Mouse (Mus musculus): ENCODE measurements around the gene B4galt4. TPM values are rescaled to one million over a fixed set of nuclear protein-coding genes. Genes with fewer than 3 reads are reported as not detected.
"Not testable (repeated sequence)": the region's sequence is repeated elsewhere in the genome, so short reads cannot be mapped to it uniquely, and the experiment has no call there.

The B4galt4 gene
- polyA plus RNA-seq, 1 experiment from 2014 or later: 29.9 TPM

DNA sequence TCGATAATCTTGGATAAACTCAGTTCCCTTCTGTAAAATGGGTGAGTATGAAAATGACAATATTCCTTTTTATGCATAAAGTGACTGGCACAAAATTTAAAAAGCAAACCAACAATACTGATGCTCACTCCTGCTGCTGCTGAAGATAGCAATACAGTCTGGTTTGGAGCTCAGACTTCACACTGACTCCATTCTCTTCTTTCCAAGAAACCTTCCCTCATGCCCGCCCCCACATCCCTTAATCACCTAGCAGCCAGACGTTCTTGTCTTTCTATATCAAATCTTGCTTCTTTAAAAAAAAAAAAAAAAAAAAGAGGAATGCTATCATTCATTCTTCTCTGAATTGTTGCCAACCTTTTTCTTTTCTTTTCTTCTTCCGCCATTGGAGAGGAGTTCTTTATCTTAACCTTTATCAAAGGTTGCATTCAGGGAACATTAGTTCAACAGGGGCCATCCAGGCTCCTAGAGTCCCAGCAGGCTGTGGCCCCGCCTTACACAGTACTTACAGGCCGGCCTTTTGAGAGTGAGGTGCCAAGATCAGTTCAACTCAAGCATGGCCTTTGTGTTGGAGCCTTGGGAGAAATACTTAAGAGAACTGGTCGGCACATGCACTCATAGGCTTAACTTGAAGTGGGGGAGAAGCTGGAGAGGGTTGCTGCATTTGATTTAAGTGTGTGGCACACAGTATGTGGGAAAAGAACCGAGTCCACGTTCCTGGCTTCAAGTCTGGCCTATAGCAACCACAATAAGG is 36.4 kb upstream of the B4galt4 start:
- no peak overlapping the region for H3K4me3 ChIP-seq (ENCODE audit: low read depth, low read length)
- no peak overlapping the region for H3K9ac ChIP-seq (ENCODE audit: low read length)
- peaks cover 3% of the 10 kb centered on the region; the same call in 1 of the 2 replicates for H3K4me1 ChIP-seq (replicated peaks; ENCODE audit: control insufficient read depth, insufficient read depth, low read length)
- WGBS: 58% methylated on average over 9 of the region's 9 CpGs
- no peaks in the 10 kb centered on the region for H3K9me3 ChIP-seq (ENCODE audit: control insufficient read depth, low read length)
- no peaks in the 10 kb centered on the region for H3K27me3 ChIP-seq (ENCODE audit: control insufficient read depth, insufficient read depth, low read length)
- H3K27ac ChIP-seq (ENCODE audit: low read depth, low read length): no peak overlapping the region
- H3K36me3 ChIP-seq (ENCODE audit: control insufficient read depth, insufficient read depth, low read length): no peaks in the 10 kb centered on the region
- ATAC-seq (replicated peaks; ENCODE audit: low FRiP score) (no peak), DNase-seq (ENCODE audit: low spot score) (no peak)
- no peak overlapping the region for H3K4me2 ChIP-seq (ENCODE audit: low read depth, low read length, severe bottlenecking)

DNA sequence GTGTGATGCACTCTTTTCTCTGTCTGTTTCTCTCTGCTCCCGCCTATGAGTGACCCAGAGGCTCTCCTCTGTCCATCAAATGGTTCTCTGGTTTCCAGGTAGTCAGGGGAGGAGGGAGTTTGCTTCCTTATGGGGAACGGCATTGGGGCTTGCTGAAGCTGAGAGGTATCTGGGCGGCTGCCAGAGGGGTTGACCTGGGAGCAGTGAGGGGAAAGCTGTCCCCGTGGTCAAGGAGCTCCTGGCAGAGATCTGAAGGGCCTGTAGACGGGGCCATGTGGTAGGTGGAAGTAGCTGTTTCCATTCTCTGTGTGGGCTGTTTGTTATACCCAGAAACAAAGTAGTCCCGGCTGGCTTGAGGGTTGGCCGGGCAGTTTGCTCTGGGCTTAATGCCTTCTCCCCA is 35.3 kb upstream of the B4galt4 start:
- peaks cover 3% of the 10 kb centered on the region; the same call in 1 of the 2 replicates for H3K4me1 ChIP-seq (replicated peaks; ENCODE audit: control insufficient read depth, insufficient read depth, low read length)
- DNase-seq (ENCODE audit: low spot score) (no peak), ATAC-seq (replicated peaks; ENCODE audit: low FRiP score) (no peak)
- H3K9me3 ChIP-seq (ENCODE audit: control insufficient read depth, low read length): no peaks in the 10 kb centered on the region
- H3K27ac ChIP-seq (ENCODE audit: low read depth, low read length): no peak overlapping the region
- WGBS: 85% methylated on average over 7 of the region's 7 CpGs
- no peaks in the 10 kb centered on the region for H3K27me3 ChIP-seq (ENCODE audit: control insufficient read depth, insufficient read depth, low read length)
- no peak overlapping the region for H3K4me3 ChIP-seq (ENCODE audit: low read depth, low read length)
- no peak overlapping the region for H3K4me2 ChIP-seq (ENCODE audit: low read depth, low read length, severe bottlenecking)
- no peak overlapping the region for H3K9ac ChIP-seq (ENCODE audit: low read length)
- H3K36me3 ChIP-seq (ENCODE audit: control insufficient read depth, insufficient read depth, low read length): no peaks in the 10 kb centered on the region

DNA sequence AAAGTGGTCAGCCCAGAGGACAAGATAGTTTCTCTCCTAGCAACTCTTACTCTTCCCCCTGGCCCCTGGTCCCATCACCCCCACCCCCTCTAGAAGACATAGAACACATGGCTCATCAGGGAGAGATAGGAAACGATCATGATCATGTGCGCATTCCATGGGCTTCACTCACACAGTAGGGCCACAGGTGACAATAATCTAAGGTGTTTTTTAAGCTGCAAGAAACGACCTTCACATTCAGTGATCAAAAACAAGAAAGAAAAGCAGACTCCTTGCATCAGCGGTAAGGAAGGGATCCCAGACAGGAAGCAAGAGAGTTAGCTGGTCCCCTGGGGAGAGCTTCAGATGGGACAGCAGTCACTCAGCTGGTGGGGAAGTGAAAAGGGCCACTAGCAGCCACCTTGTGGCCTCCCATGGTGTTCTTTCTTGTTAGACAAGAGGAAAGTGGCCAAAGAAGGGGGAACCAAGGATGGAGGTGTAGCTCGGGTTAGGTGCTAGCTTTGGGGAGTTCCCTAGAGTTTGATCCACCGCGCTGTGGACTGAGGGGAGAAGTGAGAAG is 33.0 kb upstream of the B4galt4 start:
- no peaks in the 10 kb centered on the region for H3K36me3 ChIP-seq (ENCODE audit: control insufficient read depth, insufficient read depth, low read length)
- no peak overlapping the region for H3K4me3 ChIP-seq (ENCODE audit: low read depth, low read length)
- H3K9me3 ChIP-seq (ENCODE audit: control insufficient read depth, low read length): no peaks in the 10 kb centered on the region
- H3K27ac ChIP-seq (ENCODE audit: low read depth, low read length): no peak overlapping the region
- 64% methylated on average over 7 of the region's 7 CpGs for WGBS
- H3K9ac ChIP-seq (ENCODE audit: low read length): no peak overlapping the region
- no peak overlapping the region for H3K4me2 ChIP-seq (ENCODE audit: low read depth, low read length, severe bottlenecking)
- ATAC-seq (replicated peaks; ENCODE audit: low FRiP score) (no peak), DNase-seq (ENCODE audit: low spot score) (no peak)
- peaks cover 2% of the 10 kb centered on the region; the same call in 1 of the 2 replicates for H3K4me1 ChIP-seq (replicated peaks; ENCODE audit: control insufficient read depth, insufficient read depth, low read length)
- no peaks in the 10 kb centered on the region for H3K27me3 ChIP-seq (ENCODE audit: control insufficient read depth, insufficient read depth, low read length)

DNA sequence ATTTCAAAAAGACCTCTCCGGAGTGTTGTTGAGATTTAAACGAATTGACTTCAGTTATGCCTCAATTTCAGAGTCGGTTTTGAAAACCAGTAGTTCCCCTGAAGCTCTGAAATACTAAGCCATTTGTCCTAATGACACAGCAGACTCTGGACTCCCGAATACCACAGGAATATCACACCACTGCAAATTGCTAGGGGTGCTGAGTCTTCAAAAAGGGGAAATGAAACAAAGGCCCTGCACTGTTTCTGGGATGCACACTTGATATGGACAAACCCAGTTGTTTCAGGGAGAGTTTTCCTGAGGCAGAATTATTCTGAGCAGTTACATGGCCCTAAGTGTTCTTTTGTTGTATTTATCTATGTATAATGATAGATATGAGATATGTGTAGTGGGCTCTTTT is 30.8 kb upstream of the B4galt4 start:
- H3K36me3 ChIP-seq (ENCODE audit: control insufficient read depth, insufficient read depth, low read length): no peaks in the 10 kb centered on the region
- 69% methylated on average over 4 of the region's 4 CpGs for WGBS
- no peak for DNase-seq (ENCODE audit: low spot score)
- H3K27ac ChIP-seq (ENCODE audit: low read depth, low read length): no peak overlapping the region
- ATAC-seq (replicated peaks; ENCODE audit: low FRiP score): no peak
- H3K4me3 ChIP-seq (ENCODE audit: low read depth, low read length): no peak overlapping the region
- H3K9ac ChIP-seq (ENCODE audit: low read length): no peak overlapping the region
- H3K27me3 ChIP-seq (ENCODE audit: control insufficient read depth, insufficient read depth, low read length): no peaks in the 10 kb centered on the region
- H3K9me3 ChIP-seq (ENCODE audit: control insufficient read depth, low read length): no peaks in the 10 kb centered on the region
- H3K4me2 ChIP-seq (ENCODE audit: low read depth, low read length, severe bottlenecking): no peak overlapping the region
- peaks cover 2% of the 10 kb centered on the region; the same call in 1 of the 2 replicates for H3K4me1 ChIP-seq (replicated peaks; ENCODE audit: control insufficient read depth, insufficient read depth, low read length)

DNA sequence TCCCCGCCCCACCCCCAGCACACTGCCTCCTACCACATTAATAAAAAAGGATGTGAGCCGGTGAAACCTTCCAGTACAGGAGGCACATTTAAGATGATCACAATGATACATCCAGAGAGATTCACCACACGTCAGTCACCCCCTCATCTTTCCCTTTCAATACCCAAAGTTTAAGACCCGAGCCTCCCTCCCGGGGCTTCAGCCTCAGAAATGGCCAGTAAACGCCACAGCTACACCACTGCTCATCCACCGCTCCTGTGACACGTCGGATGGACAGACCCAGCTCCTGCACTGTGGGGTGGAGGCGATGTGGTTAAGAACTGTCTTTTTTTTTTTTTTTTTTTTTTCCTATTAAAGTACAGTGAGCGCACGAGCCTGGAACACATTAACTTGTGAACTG is 30.0 kb upstream of the B4galt4 start:
- ATAC-seq (replicated peaks; ENCODE audit: low FRiP score) (no peak), DNase-seq (ENCODE audit: low spot score) (peak; percentile 61)
- WGBS: 8% methylated on average over 12 of the region's 12 CpGs
- Histone ChIP-seq H3K9ac (ENCODE audit: low read length) (peak overlapping the region; percentile 78), H3K4me2 (ENCODE audit: low read depth, low read length, severe bottlenecking) (peak overlapping the region; percentile 90), H3K36me3 (ENCODE audit: control insufficient read depth, insufficient read depth, low read length) (no peaks in the 10 kb centered on the region), H3K27ac (ENCODE audit: low read depth, low read length) (no peak overlapping the region), H3K27me3 (ENCODE audit: control insufficient read depth, insufficient read depth, low read length) (no peaks in the 10 kb centered on the region), H3K4me1 (replicated peaks; ENCODE audit: control insufficient read depth, insufficient read depth, low read length) (peaks cover 2% of the 10 kb centered on the region; the same call in 1 of the 2 replicates), H3K9me3 (ENCODE audit: control insufficient read depth, low read length) (no peaks in the 10 kb centered on the region), H3K4me3 (ENCODE audit: low read depth, low read length) (peak overlapping the region; percentile 58)

DNA sequence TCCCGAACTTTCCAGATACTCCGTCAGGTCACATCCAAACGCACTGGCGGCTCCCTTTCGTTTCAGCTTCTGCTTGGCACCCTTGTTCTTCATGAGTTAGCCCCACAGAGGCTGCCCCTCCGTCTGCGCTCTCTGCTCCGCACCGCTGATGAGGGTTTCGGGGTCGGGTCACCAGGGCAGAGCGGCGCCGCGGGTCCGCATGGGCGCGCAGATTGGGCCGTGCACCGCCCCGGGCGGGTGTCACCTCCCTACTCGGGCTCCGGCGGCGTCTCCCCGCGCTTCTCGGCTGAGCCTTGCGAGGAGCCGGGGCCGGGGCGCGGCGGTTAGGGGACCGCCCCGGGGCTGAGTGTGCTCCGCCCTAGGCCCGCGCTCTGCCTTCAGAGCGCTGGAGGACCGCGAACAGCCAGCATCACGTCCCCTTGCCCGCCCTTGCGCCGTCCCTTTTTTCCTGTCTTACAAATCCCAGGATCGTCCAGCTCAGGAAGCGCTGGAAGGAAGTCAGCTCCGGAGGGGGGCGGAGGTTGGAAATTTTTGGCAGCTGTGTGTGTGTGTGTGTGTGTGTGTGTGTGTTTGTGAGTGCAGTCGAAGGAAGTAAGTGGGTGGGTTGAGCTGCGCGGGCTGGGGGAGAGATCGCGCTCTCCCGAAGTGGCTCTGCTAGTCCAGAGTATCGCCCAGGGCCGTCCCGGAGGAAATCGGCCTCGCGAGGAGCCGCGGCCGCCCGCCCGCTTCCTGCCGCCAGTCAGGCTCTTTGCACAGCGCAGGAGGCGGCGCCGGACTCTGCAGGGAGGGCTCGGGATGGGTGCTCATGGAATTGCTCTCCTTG is 29.3 kb upstream of the B4galt4 start, which contains the start of gene Arhgap31:
TSS of gene Arhgap31 (minus strand) at position 694 of the 823 bp plus-strand sequence.
- DNase-seq (ENCODE audit: low spot score) (peak; percentile 85), ATAC-seq (replicated peaks; ENCODE audit: low FRiP score) (peak; percentile 91)
- no peaks in the 10 kb centered on the region for H3K9me3 ChIP-seq (ENCODE audit: control insufficient read depth, low read length)
- H3K27me3 ChIP-seq (ENCODE audit: control insufficient read depth, insufficient read depth, low read length): no peaks in the 10 kb centered on the region
- H3K4me3 ChIP-seq (ENCODE audit: low read depth, low read length): peak within 1 kb of the TSS; percentile 58
- WGBS: under 1% methylated on average over 69 of the region's 74 CpGs
- peak within 1 kb of the TSS; percentile 78 for H3K9ac ChIP-seq (ENCODE audit: low read length)
- peak within 1 kb of the TSS; percentile 90 for H3K4me2 ChIP-seq (ENCODE audit: low read depth, low read length, severe bottlenecking)
- H3K36me3 ChIP-seq (ENCODE audit: control insufficient read depth, insufficient read depth, low read length): no peaks in the 10 kb centered on the region
- H3K4me1 ChIP-seq (replicated peaks; ENCODE audit: control insufficient read depth, insufficient read depth, low read length): peaks cover 2% of the 10 kb centered on the region; the same call in 1 of the 2 replicates
- H3K27ac ChIP-seq (ENCODE audit: low read depth, low read length): peak within 1 kb of the TSS; percentile 50

DNA sequence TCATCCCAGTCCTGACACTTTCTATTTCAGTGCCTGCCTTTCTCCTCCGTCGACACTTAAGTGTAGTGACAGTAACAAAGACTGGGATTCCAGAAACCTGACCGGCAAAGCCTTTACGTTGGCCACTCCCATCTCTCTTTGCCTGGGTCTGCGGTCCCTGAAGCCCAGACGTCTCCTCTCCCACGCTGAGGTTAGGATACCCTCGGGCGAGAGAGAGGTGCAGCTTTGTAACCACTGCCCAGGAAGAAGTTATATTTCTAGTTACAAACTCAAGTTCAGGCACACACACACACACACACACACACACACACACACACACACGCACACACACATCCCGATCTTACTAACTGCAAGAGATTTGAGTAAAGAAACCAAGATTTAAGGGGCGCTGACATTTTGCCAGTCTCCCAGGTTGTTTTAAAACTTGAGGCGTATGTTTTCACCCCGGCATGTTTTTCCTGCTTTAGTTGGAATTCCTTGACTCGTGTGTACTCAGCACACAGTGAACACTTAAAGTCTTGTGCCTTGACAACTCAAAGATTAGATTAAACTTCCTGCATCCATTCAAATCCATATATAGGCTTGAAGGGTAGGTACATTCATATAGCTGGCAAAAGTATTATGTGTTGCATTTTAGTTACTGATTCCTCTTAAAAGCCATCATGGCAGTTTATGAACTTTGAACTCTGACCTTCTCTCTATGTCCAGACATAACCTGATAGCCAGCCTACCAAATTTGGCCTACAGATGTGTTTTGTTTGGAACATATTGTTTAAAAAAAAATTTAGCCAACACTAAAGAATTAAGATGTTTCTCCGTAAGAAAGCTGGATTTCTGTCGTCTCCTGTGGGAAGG is 28.4 kb upstream of the B4galt4 start:
- H3K9me3 ChIP-seq (ENCODE audit: control insufficient read depth, low read length): no peaks in the 10 kb centered on the region
- H3K9ac ChIP-seq (ENCODE audit: low read length): peak overlapping the region; percentile 78
- no peaks in the 10 kb centered on the region for H3K36me3 ChIP-seq (ENCODE audit: control insufficient read depth, insufficient read depth, low read length)
- peak overlapping the region; percentile 58 for H3K4me3 ChIP-seq (ENCODE audit: low read depth, low read length)
- 29% methylated on average over 17 of the region's 17 CpGs for WGBS
- peak overlapping the region; percentile 50; the same call in 1 of the 2 replicates for H3K27ac ChIP-seq (ENCODE audit: low read depth, low read length)
- ATAC-seq (replicated peaks; ENCODE audit: low FRiP score): peak; percentile 63; the same call in 1 of the 2 replicates
- peaks cover 2% of the 10 kb centered on the region; the same call in 1 of the 2 replicates for H3K4me1 ChIP-seq (replicated peaks; ENCODE audit: control insufficient read depth, insufficient read depth, low read length)
- H3K27me3 ChIP-seq (ENCODE audit: control insufficient read depth, insufficient read depth, low read length): no peaks in the 10 kb centered on the region
- DNase-seq (ENCODE audit: low spot score): no peak
- H3K4me2 ChIP-seq (ENCODE audit: low read depth, low read length, severe bottlenecking): peak overlapping the region; percentile 90

DNA sequence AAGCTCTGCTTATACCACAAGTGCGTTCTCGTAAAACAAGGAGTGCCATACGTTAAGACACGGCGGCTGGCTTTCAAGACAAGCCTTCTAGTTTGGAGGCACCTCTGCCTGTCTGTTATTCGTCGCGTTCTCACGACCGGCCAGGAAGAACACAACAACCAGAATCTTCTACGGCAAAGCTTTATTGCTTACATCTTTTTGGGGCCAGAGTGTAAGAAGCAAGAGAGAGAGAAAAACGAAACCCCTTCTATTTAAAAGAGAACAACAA is 27.9 kb upstream of the B4galt4 start:
- H3K4me2 ChIP-seq (ENCODE audit: low read depth, low read length, severe bottlenecking); H3K36me3 ChIP-seq (ENCODE audit: control insufficient read depth, insufficient read depth, low read length); DNase-seq (ENCODE audit: low spot score); H3K27me3 ChIP-seq (ENCODE audit: control insufficient read depth, insufficient read depth, low read length); H3K4me3 ChIP-seq (ENCODE audit: low read depth, low read length); H3K27ac ChIP-seq (ENCODE audit: low read depth, low read length); H3K4me1 ChIP-seq (replicated peaks; ENCODE audit: control insufficient read depth, insufficient read depth, low read length); ATAC-seq (replicated peaks; ENCODE audit: low FRiP score); H3K9ac ChIP-seq (ENCODE audit: low read length); H3K9me3 ChIP-seq (ENCODE audit: control insufficient read depth, low read length): not testable (repeated sequence)
- WGBS: 70% methylated on average over 11 of the region's 12 CpGs
